Mouse (Mus musculus): Measurements from ENCODE around the gene Trpc5os.

- TF ChIP-seq CTCF (IDR thresholded peaks at IDR 0.05) (no peak), POLR2A (IDR thresholded peaks at IDR 0.05; ENCODE audit: insufficient read depth, low read depth, low read length) (no peak), EP300 (IDR thresholded peaks at IDR 0.05; ENCODE audit: insufficient read depth, low read depth, low read length) (no peak)
Observed at GRCm38 (mm10) chrX:144421091-144421490, 35.3 kb upstream of the Trpc5os start.

Measured in heart, adult 2 months (tissue).